Mouse (Mus musculus) intestine, embryonic 14.5 days (tissue): Measurements from ENCODE around the gene Fmnl2. TPM values are rescaled to one million over a fixed set of nuclear protein-coding genes. Genes with fewer than 3 reads are reported as not detected.

Experiments used
- ATAC-seq: fragments of 200-750 bp; cut with Nextera tagmentation; replicated peaks from 2 replicates; pipeline ENCODE4 v1.8.0; 2017; ENCODE audit warnings: low read depth, moderate number of reproducible peaks, moderate TSS enrichment, moderate library complexity; ENCODE audit not compliant: low FRiP score, low TSS enrichment
- DNase-seq: peaks from one replicate; pipeline ENCODE4 v3.0.0-alpha.2; 2018; ENCODE audit warnings: low spot score
- H3K27ac ChIP-seq: fragments of 300-500 bp; sonication (generic); 2 replicates; pipeline ENCODE4 v1.5.1; 2014; ENCODE audit warnings: low read depth, mild to moderate bottlenecking, control low read depth
- H3K27me3 ChIP-seq: fragments of 300-500 bp; sonication (generic); replicated peaks from 2 replicates; pipeline ENCODE4 v1.6.1; 2014; ENCODE audit warnings: low read length, control low read depth; ENCODE audit not compliant: control insufficient read depth, insufficient read depth
- H3K36me3 ChIP-seq: fragments of 300-500 bp; sonication (generic); 2 replicates; pipeline ENCODE4 v1.6.1; 2014; ENCODE audit warnings: low read length, control low read depth; ENCODE audit not compliant: control insufficient read depth, insufficient read depth
- H3K4me1 ChIP-seq: fragments of 300-500 bp; sonication (generic); replicated peaks from 2 replicates; pipeline ENCODE4 v1.6.1; 2014; ENCODE audit warnings: low read length, control low read depth, mixed read lengths; ENCODE audit not compliant: control insufficient read depth, insufficient read depth
- H3K4me2 ChIP-seq: fragments of 300-500 bp; sonication (generic); 2 replicates; pipeline ENCODE4 v1.6.1; 2014; ENCODE audit warnings: low read length
- H3K4me3 ChIP-seq: fragments of 300-500 bp; sonication (generic); 2 replicates; pipeline ENCODE4 v1.5.1; 2014; ENCODE audit warnings: low read depth, low read length, control low read depth, mixed read lengths
- H3K9ac ChIP-seq: fragments of 300-500 bp; sonication (generic); 2 replicates; pipeline ENCODE4 v1.6.1; 2014; ENCODE audit warnings: mild to moderate bottlenecking, low read length
- H3K9me3 ChIP-seq: fragments of 300-500 bp; sonication (generic); 2 replicates; pipeline ENCODE4 v1.6.1; 2016; ENCODE audit warnings: low read length, control low read depth; ENCODE audit not compliant: control insufficient read depth
- WGBS: fragments of 180-500 bp; shearing (Covaris S2); extraction: QIAGEN DNeasy Blood & Tissue Kit; methylation state at CpG from one replicate; pipeline ENCODE4 v1.1.7; 2014; 5-methylcytosine and 5-hydroxymethylcytosine counted together
- polyA plus RNA-seq: library from polyadenylated mRNA; unstranded; fragments of >200 nt; fragmentation: Nextera tagmentation; extraction: Ambion mirVana; gene quantifications from 2 replicates; pipeline ENCODE4 v1.2.1, GENCODE M21; 2014

The Fmnl2 gene
- polyA plus RNA-seq, 1 experiment from 2014 or later: 6.1 TPM

- H3K27me3 ChIP-seq: no peaks in the 10 kb centered on the region
- ATAC-seq (no peak), DNase-seq (no peak)
- H3K36me3 ChIP-seq: no peaks in the 10 kb centered on the region
- H3K4me2 ChIP-seq: peak overlapping the region; percentile 47
- 0 out of 2 replicates have a peak overlapping the region, but pooled peaks have one; percentile 6 for H3K4me3 ChIP-seq
- peak overlapping the region; percentile 29 for H3K9ac ChIP-seq
- H3K9me3 ChIP-seq: 0 out of 2 replicates have a peak, but pooled peaks cover 3% of the 10 kb centered on the region
- H3K4me1 ChIP-seq: peaks cover 39% of the 10 kb centered on the region
- peak overlapping the region; percentile 67 for H3K27ac ChIP-seq
Observed at GRCm38 (mm10) chr2:52959291-52959621, 101.6 kb downstream of the Fmnl2 start.

GRCm38 (mm10) chr2:52959982-52960381 is 102.3 kb downstream of the Fmnl2 start:
- Histone ChIP-seq H3K4me1 (peaks cover 36% of the 10 kb centered on the region), H3K9me3 (no peaks in the 10 kb centered on the region), H3K4me3 (no peak overlapping the region), H3K27me3 (no peaks in the 10 kb centered on the region), H3K27ac (peak overlapping the region; percentile 77), H3K4me2 (no peak overlapping the region), H3K9ac (no peak overlapping the region), H3K36me3 (no peaks in the 10 kb centered on the region)
- DNase-seq: no peak
- WGBS: 31% methylated on average over 3 of the region's 3 CpGs
- ATAC-seq: no peak

- WGBS: 35% methylated on average over 2 of the region's 2 CpGs
- H3K27ac ChIP-seq: peak overlapping the region; percentile 77
- H3K9me3 ChIP-seq: no peaks in the 10 kb centered on the region
- ATAC-seq (no peak), DNase-seq (no peak)
- no peaks in the 10 kb centered on the region for H3K36me3 ChIP-seq
- H3K27me3 ChIP-seq: no peaks in the 10 kb centered on the region
- no peak overlapping the region for H3K4me3 ChIP-seq
- peaks cover 35% of the 10 kb centered on the region for H3K4me1 ChIP-seq
- no peak overlapping the region for H3K9ac ChIP-seq
- no peak overlapping the region for H3K4me2 ChIP-seq
Observed at GRCm38 (mm10) chr2:52960697-52961096, 103.0 kb downstream of the Fmnl2 start.

- H3K9ac ChIP-seq: no peak overlapping the region
- H3K9me3 ChIP-seq: no peaks in the 10 kb centered on the region
- peaks cover 25% of the 10 kb centered on the region for H3K4me1 ChIP-seq
- no peak overlapping the region for H3K4me3 ChIP-seq
- DNase-seq (no peak), ATAC-seq (no peak)
- H3K27me3 ChIP-seq: no peaks in the 10 kb centered on the region
- no peak overlapping the region for H3K27ac ChIP-seq
- WGBS: 76% methylated on average over 1 of the region's 1 CpGs
- H3K36me3 ChIP-seq: no peaks in the 10 kb centered on the region
- H3K4me2 ChIP-seq: no peak overlapping the region
Observed at GRCm38 (mm10) chr2:52963439-52963838, 105.8 kb downstream of the Fmnl2 start.

- Histone ChIP-seq H3K4me1 (peaks cover 15% of the 10 kb centered on the region), H3K27me3 (no peaks in the 10 kb centered on the region), H3K9ac (no peak overlapping the region), H3K4me2 (no peak overlapping the region), H3K9me3 (no peaks in the 10 kb centered on the region), H3K4me3 (no peak overlapping the region), H3K27ac (no peak overlapping the region), H3K36me3 (no peaks in the 10 kb centered on the region)
- ATAC-seq (0 out of 2 replicates have a peak, but pooled peaks have one; percentile 40), DNase-seq (no peak)
- 64% methylated on average over 7 of the region's 7 CpGs for WGBS
Observed at GRCm38 (mm10) chr2:52964386-52964928, 106.8 kb downstream of the Fmnl2 start.

- Histone ChIP-seq H3K27me3 (no peaks in the 10 kb centered on the region), H3K9me3 (no peaks in the 10 kb centered on the region), H3K9ac (no peak overlapping the region), H3K36me3 (no peaks in the 10 kb centered on the region), H3K27ac (no peak overlapping the region), H3K4me1 (no peaks in the 10 kb centered on the region), H3K4me2 (no peak overlapping the region), H3K4me3 (no peak overlapping the region)
- ATAC-seq (no peak), DNase-seq (no peak)
- 82% methylated on average over 5 of the region's 5 CpGs for WGBS
Observed at GRCm38 (mm10) chr2:52966227-52966626, 108.6 kb downstream of the Fmnl2 start.

- Histone ChIP-seq H3K4me2 (no peak overlapping the region), H3K36me3 (no peaks in the 10 kb centered on the region), H3K4me1 (no peaks in the 10 kb centered on the region), H3K9me3 (no peaks in the 10 kb centered on the region), H3K9ac (no peak overlapping the region), H3K4me3 (no peak overlapping the region), H3K27ac (no peak overlapping the region), H3K27me3 (no peaks in the 10 kb centered on the region)
- ATAC-seq (no peak), DNase-seq (no peak)
- 83% methylated on average over 12 of the region's 12 CpGs for WGBS
Observed at GRCm38 (mm10) chr2:52966820-52967460, 109.3 kb downstream of the Fmnl2 start.

- no peaks in the 10 kb centered on the region for H3K27me3 ChIP-seq
- H3K4me1 ChIP-seq: no peaks in the 10 kb centered on the region
- H3K9me3 ChIP-seq: no peaks in the 10 kb centered on the region
- H3K36me3 ChIP-seq: no peaks in the 10 kb centered on the region
- H3K9ac ChIP-seq: no peak overlapping the region
- H3K27ac ChIP-seq: no peak overlapping the region
- no peak overlapping the region for H3K4me3 ChIP-seq
- DNase-seq (no peak), ATAC-seq (no peak)
- H3K4me2 ChIP-seq: no peak overlapping the region
- WGBS: 95% methylated on average over 5 of the region's 5 CpGs
Observed at GRCm38 (mm10) chr2:52967461-52967823, 109.8 kb downstream of the Fmnl2 start.

- DNase-seq (no peak), ATAC-seq (no peak)
- no peak overlapping the region for H3K9ac ChIP-seq
- no peaks in the 10 kb centered on the region for H3K4me1 ChIP-seq
- no peaks in the 10 kb centered on the region for H3K36me3 ChIP-seq
- H3K9me3 ChIP-seq: no peaks in the 10 kb centered on the region
- no peak overlapping the region for H3K27ac ChIP-seq
- no peaks in the 10 kb centered on the region for H3K27me3 ChIP-seq
- no peak overlapping the region for H3K4me2 ChIP-seq
- WGBS: 73% methylated on average over 2 of the region's 2 CpGs
- H3K4me3 ChIP-seq: no peak overlapping the region
Observed at GRCm38 (mm10) chr2:52968884-52969283, 111.2 kb downstream of the Fmnl2 start.
